Mouse (Mus musculus): Measurements from ENCODE around the gene Rbp4.

Rbp4 gene

GRCm38 (mm10) chr19:38091512-38091985 is 33.5 kb downstream of the Rbp4 start:
- DNase-seq (ENCODE audit: low spot score in 2 of 2): no peak

GRCm38 (mm10) chr19:38089358-38089757 is 35.7 kb downstream of the Rbp4 start:
- no peak for DNase-seq (ENCODE audit: low spot score in 2 of 2)

GRCm38 (mm10) chr19:38086948-38087551 is 38.0 kb downstream of the Rbp4 start:
- peak; percentile 3 to 5 for DNase-seq (ENCODE audit: low spot score in 2 of 2)

- DNase-seq (ENCODE audit: low spot score in 2 of 2): no peak
Observed at GRCm38 (mm10) chr19:38085841-38086240, 39.2 kb downstream of the Rbp4 start.

- DNase-seq (ENCODE audit: low spot score in 2 of 2): no peak
Observed at GRCm38 (mm10) chr19:38082931-38083525, 42.1 kb downstream of the Rbp4 start.

- no peak for DNase-seq (ENCODE audit: low spot score in 2 of 2)
Observed at GRCm38 (mm10) chr19:38081361-38081760, 43.7 kb downstream of the Rbp4 start.

GRCm38 (mm10) chr19:38077851-38078540 is 47.1 kb downstream of the Rbp4 start:
- DNase-seq (ENCODE audit: low spot score in 2 of 2): no peak

- DNase-seq (ENCODE audit: low spot score in 2 of 2): no peak
Observed at GRCm38 (mm10) chr19:38076251-38076650, 48.8 kb downstream of the Rbp4 start.

- DNase-seq (ENCODE audit: low spot score in 2 of 2): no peak
Observed at GRCm38 (mm10) chr19:38075051-38075450, 50.0 kb downstream of the Rbp4 start.

- DNase-seq (ENCODE audit: low spot score in 2 of 2): no peak
Observed at GRCm38 (mm10) chr19:38073226-38073625, 51.9 kb downstream of the Rbp4 start.

Measured in heart, adult 9 months (tissue).